Mouse (Mus musculus) left cerebral cortex, adult 9 months (tissue): ENCODE data around the gene Cd3eap.

Experiments used
- DNase-seq, 2 experiments: peaks; one replicate each; pipeline ENCODE4 v3.0.0; 2022; ENCODE audit warnings: low spot score in 2 of 2

Gene Cd3eap

GRCm38 (mm10) chr7:19362276-19362675, 3.0 kb upstream of the Cd3eap start:
- DNase-seq = no peak

GRCm38 (mm10) chr7:19361720-19362119, 2.4 kb upstream of the Cd3eap start:
- DNase-seq = peak in 1 of 2 experiments; percentile 74

GRCm38 (mm10) chr7:19360944-19361343, 1.7 kb upstream of the Cd3eap start:
- peak; percentile 83 to 92 for DNase-seq

GRCm38 (mm10) chr7:19359892-19360641, 784 bp upstream of the Cd3eap start:
- DNase-seq = peak in 1 of 2 experiments; percentile 81

- no peak for DNase-seq
Measured at GRCm38 (mm10) chr7:19358634-19359033, 649 bp downstream of the Cd3eap start.

- no peak for DNase-seq
Measured at GRCm38 (mm10) chr7:19357381-19358375, 1.6 kb downstream of the Cd3eap start.

GRCm38 (mm10) chr7:19356311-19356710, 3.0 kb downstream of the Cd3eap start:
- no peak for DNase-seq

GRCm38 (mm10) chr7:19354991-19355390, 4.3 kb downstream of the Cd3eap start:
- DNase-seq = no peak

GRCm38 (mm10) chr7:19350221-19350620, 9.1 kb downstream of the Cd3eap start:
- no peak for DNase-seq

GRCm38 (mm10) chr7:19349188-19349915, 9.9 kb downstream of the Cd3eap start:
- no peak for DNase-seq

- DNase-seq = peak; percentile 92 to 96
Measured at GRCm38 (mm10) chr7:19344938-19345471, 14.3 kb downstream of the Cd3eap start.

- no peak for DNase-seq
Measured at GRCm38 (mm10) chr7:19344237-19344847, 14.9 kb downstream of the Cd3eap start, which contains the start of gene Ercc1. Ercc1 (plus strand) TSS chr7:19344778.

GRCm38 (mm10) chr7:19343210-19343808, 16.0 kb downstream of the Cd3eap start:
- DNase-seq = peak in 1 of 2 experiments; percentile 78

- peak in 1 of 2 experiments; percentile 93 for DNase-seq
Measured at GRCm38 (mm10) chr7:19342481-19343027, 16.7 kb downstream of the Cd3eap start.

GRCm38 (mm10) chr7:19341761-19342409, 17.4 kb downstream of the Cd3eap start:
- DNase-seq = no peak

GRCm38 (mm10) chr7:19341250-19341649, 18.0 kb downstream of the Cd3eap start:
- no peak for DNase-seq

GRCm38 (mm10) chr7:19338596-19338995, 20.7 kb downstream of the Cd3eap start:
- DNase-seq = no peak

GRCm38 (mm10) chr7:19338060-19338459, 21.2 kb downstream of the Cd3eap start:
- DNase-seq = no peak

GRCm38 (mm10) chr7:19337122-19337521, 22.2 kb downstream of the Cd3eap start:
- no peak for DNase-seq

GRCm38 (mm10) chr7:19335583-19335982, 23.7 kb downstream of the Cd3eap start:
- no peak for DNase-seq
